Mouse (Mus musculus) bone marrow, adult 2 months (tissue): ENCODE results near the gene Ppp1r3e.

Experiments
- CTCF ChIP-seq: fragments of 200-500 bp; IDR thresholded peaks from 2 replicates; pipeline ENCODE4 v1.5.1; 2011; ENCODE audit warnings: low read length, control low read depth; ENCODE audit not compliant: control insufficient read depth, insufficient read depth
- POLR2A ChIP-seq: fragments of 200-500 bp; IDR thresholded peaks from 2 replicates; pipeline ENCODE4 v1.6.1; 2011; ENCODE audit warnings: low read depth, mild to moderate bottlenecking, control low read depth, low read length, borderline replicate concordance; ENCODE audit not compliant: control insufficient read depth

DNA sequence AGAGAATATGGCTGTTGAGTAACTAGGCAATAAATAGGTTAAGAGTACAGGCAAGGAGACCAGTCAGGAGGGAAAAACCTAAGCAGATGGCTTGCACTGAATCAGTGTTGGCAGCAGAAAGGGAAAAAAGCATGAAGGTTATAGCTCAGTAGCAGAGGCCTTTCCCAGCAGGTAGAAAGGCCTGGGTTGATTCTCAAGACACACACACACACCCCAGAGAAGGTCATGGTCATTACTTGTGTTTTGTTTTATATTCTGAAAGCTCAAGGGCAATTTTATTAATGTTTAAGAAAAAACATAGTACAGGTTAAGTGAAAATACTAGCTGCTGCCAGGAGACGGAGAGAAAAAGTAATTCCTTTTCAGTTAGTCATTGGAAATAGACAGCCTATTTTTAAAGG, 53.6 kb downstream of the Ppp1r3e start:
- no peak for TF ChIP-seq POLR2A
- no peak for TF ChIP-seq CTCF
